Mouse (Mus musculus) mouse embryonic stem cell (cell line): ENCODE measurements around the gene Dnase1l3.

Experiments used
- in situ Hi-C, 2 experiments: fragments of 300-500 bp; cut with MboI; formaldehyde crosslinking; loops; 1 replicate in 1 of 2; 3 replicates in 1 of 2; pipeline ENCODE4 v1.14.3; 2019 to 2020; ENCODE audit warnings: low sequenced_read_pairs in 2 of 2, low pct_unique_long_range_greater_than_20kb in 1 of 2, mixed read lengths in 1 of 2; ENCODE audit not compliant: unreplicated experiment in 1 of 2

Dnase1l3 gene

GRCm38 (mm10) chr14:7918150-7918991 lies 76.0 kb downstream of the Dnase1l3 start:
- in situ Hi-C loops = loop anchor here in 1 of 2 experiments (5.0 to 25.0 kb wide), 2 partner anchors 36 to 106 kb away; partner anchors contain the start of gene Flnb
